Mouse (Mus musculus): ENCODE results near the gene Tmprss9. TPM values are rescaled to one million over a fixed set of nuclear protein-coding genes. Genes with fewer than 3 reads are reported as not detected.
A peak's percentile ranks its signal among the peaks of the same experiment; 100 is the strongest.

The Tmprss9 gene
- total and polyA plus RNA-seq, 3 experiments, result 0.15 to 0.25 TPM; not detected in 1

DNA sequence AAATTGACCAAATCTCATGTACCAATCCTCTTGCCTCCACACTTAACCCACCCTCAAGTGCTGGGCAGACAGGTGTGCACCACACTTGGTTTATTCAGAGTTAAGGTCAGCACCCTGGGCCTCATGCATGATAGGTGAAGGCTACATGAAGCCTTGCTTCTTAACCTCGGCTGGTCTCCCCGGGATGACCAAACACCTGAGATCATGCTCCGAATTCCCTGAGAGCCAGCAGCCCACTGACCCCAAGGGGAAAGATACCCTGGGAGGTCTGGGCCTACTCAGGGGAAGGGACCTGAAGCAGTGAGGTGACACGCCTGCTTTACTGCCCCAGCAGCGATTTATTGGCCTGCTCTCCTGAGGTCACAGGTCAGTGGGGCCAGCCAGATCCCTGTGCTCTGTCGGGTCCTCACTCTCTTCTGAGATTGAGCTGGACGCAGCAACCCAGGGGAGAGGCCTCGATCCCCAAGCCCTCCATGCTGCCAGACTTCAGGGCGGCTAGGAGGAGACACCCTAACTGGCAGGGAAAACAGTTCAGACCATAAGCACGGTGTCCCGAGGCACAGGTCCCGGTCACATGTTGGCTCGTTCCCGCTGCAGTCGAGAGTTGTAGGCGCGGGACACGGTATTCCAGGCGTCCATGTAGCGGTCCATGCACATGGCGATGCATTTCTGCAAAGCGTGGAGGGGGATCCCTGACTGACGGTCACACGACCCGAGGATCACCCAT is 28.1 kb downstream of the Tmprss9 start:
- Histone ChIP-seq H3K9ac (ENCODE audit: control insufficient read depth, low read depth, low read length, poor library complexity, severe bottlenecking) (peak overlapping the region; percentile 90), H3K79me2 (ENCODE audit: control insufficient read depth, insufficient read depth, low read length, poor library complexity) (peaks cover 17% of the 10 kb centered on the region), H3K4me1 (ENCODE audit: control insufficient read depth in 1 of 2, insufficient read depth in 2 of 2, low read length in 2 of 2) (peaks cover 0 to 8% of the 10 kb centered on the region in 2 experiments; a peak in 2 of 4 replicates), H3K9me3 (replicated peaks; ENCODE audit: insufficient read depth, low read length) (no peaks in the 10 kb centered on the region), H3K27me3 (ENCODE audit: control insufficient read depth in 1 of 2, insufficient read depth in 2 of 2, low read length in 2 of 2) (no peaks in the 10 kb centered on the region), H3K4me3 (ENCODE audit: control insufficient read depth in 1 of 2, insufficient read depth in 1 of 2, low read depth in 2 of 2, low read length in 2 of 2) (peak overlapping the region; percentile 65 to 90), H3K27ac (ENCODE audit: control insufficient read depth, low read depth, low read length) (peak overlapping the region; percentile 19; the same call in 1 of the 2 replicates), H3K36me3 (ENCODE audit: control insufficient read depth in 1 of 2, insufficient read depth in 2 of 2, low read length in 2 of 2) (peaks cover 0 to 5% of the 10 kb centered on the region in 2 experiments; a peak in 2 of 4 replicates)
- peak; percentile 59 for TF ChIP-seq MAX (IDR thresholded peaks at IDR 0.05; ENCODE audit: low read length)
- no peak for TF ChIP-seq POLR2AphosphoS2 (IDR thresholded peaks at IDR 0.05; ENCODE audit: low read length)
- TF ChIP-seq MEF2A (IDR thresholded peaks at IDR 0.05; ENCODE audit: extremely low read depth, insufficient replicate concordance, low read depth, low read length, poor library complexity, severe bottlenecking), result no peak
- peak; percentile 44; the same call in 1 of the 2 replicates for TF ChIP-seq MYC (IDR thresholded peaks at IDR 0.05; ENCODE audit: low read depth, low read length)
- no peak for DNase-seq (ENCODE audit: low read depth, low spot score)

DNA sequence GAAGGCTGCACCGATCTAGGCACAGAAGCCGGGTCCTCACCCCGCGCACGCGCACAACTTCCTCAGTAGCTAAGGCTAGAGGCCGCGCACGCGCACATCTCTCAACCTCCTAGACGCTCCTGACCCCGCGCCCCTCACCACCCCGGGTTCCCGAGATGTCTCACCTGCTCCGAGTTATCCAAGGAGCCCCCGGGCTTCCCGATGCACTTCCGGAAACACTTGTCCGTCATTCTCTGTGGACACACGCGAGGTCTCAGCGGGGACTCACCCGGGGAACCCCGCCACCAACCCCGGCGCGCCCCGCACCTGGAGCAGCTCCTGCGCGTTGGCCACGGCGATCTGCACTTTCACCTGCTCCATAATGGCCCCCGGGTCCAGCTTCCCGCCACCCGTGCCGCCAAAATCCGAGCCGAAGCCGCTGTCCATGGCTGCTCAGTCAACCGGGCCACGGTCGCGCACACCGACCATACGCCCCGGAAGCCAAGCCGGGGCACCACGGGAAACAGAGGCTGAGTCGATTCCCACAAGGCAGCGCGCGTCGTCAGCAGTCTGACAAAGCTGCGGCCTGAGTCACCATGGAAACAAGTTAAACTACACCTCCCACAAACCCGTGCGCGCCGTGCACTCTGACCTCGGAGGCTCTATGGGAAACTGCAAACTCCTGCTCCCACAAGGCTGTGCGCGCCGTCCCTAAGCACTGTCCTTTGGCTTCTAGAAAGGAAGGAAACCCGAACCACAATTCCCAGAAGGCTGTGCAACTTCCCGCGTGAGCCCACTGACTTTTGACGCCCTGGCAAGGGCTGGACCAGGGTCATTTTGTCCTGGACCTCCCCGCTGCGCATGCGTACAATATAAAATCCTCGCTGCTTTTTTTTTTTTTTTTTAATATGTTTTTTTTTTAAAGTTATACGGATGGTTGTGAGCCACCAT is 28.9 kb downstream of the Tmprss9 start, which contains the start of gene Timm13:
TSS of gene Timm13 (minus strand) at position 652 of the 930 bp plus-strand sequence.
- Histone ChIP-seq H3K4me3 (ENCODE audit: control insufficient read depth in 1 of 2, insufficient read depth in 1 of 2, low read depth in 2 of 2, low read length in 2 of 2) (peak within 1 kb of the TSS; percentile 65 to 90), H3K36me3 (ENCODE audit: control insufficient read depth in 1 of 2, insufficient read depth in 2 of 2, low read length in 2 of 2) (peaks cover 0 to 5% of the 10 kb centered on the region in 2 experiments; a peak in 2 of 4 replicates), H3K9me3 (replicated peaks; ENCODE audit: insufficient read depth, low read length) (no peaks in the 10 kb centered on the region), H3K27ac (ENCODE audit: control insufficient read depth, low read depth, low read length) (peak within 1 kb of the TSS; percentile 79), H3K27me3 (ENCODE audit: control insufficient read depth in 1 of 2, insufficient read depth in 2 of 2, low read length in 2 of 2) (no peaks in the 10 kb centered on the region), H3K79me2 (ENCODE audit: control insufficient read depth, insufficient read depth, low read length, poor library complexity) (peaks cover 17% of the 10 kb centered on the region), H3K4me1 (ENCODE audit: control insufficient read depth in 1 of 2, insufficient read depth in 2 of 2, low read length in 2 of 2) (peaks cover 0 to 8% of the 10 kb centered on the region in 2 experiments; a peak in 2 of 4 replicates), H3K9ac (ENCODE audit: control insufficient read depth, low read depth, low read length, poor library complexity, severe bottlenecking) (peak within 1 kb of the TSS; percentile 90)
- DNase-seq (ENCODE audit: low read depth, low spot score), result peak; percentile 100
- peak; percentile 95 for TF ChIP-seq SIN3A (IDR thresholded peaks at IDR 0.05; ENCODE audit: low read length)
- peak; percentile 32; the same call in 1 of the 2 replicates for TF ChIP-seq MYB (IDR thresholded peaks at IDR 0.05; ENCODE audit: low read depth, low read length)
- no peak for TF ChIP-seq GATA1 (IDR thresholded peaks at IDR 0.05; ENCODE audit: low read depth, low read length)
- no peak for TF ChIP-seq BHLHE40 (IDR thresholded peaks at IDR 0.05; ENCODE audit: borderline replicate concordance, low read depth, low read length)
- TF ChIP-seq TAL1 (IDR thresholded peaks at IDR 0.05; ENCODE audit: low read length), result no peak
- peak; percentile 87 for TF ChIP-seq MXI1 (IDR thresholded peaks at IDR 0.05; ENCODE audit: low read depth, low read length)
- TF ChIP-seq RAD21 (IDR thresholded peaks at IDR 0.05; ENCODE audit: low read depth, low read length), result no peak
- peak; percentile 88 for TF ChIP-seq ELF1 (IDR thresholded peaks at IDR 0.05; ENCODE audit: low read depth, low read length)
- TF ChIP-seq USF2 (IDR thresholded peaks at IDR 0.05; ENCODE audit: borderline replicate concordance in 1 of 2, insufficient read depth in 1 of 2, low read depth in 1 of 2, low read length in 2 of 2), result no peak
- TF ChIP-seq ZNF384 (IDR thresholded peaks at IDR 0.05; ENCODE audit: low read depth, low read length), result peak; percentile 98
- TF ChIP-seq MAX (IDR thresholded peaks at IDR 0.05; ENCODE audit: low read length), result peak; percentile 28
- TF ChIP-seq MAZ (IDR thresholded peaks at IDR 0.05; ENCODE audit: low read depth, low read length), result peak; percentile 73; the same call in 1 of the 2 replicates
- TF ChIP-seq ZKSCAN1 (IDR thresholded peaks at IDR 0.05; ENCODE audit: low read depth, low read length), result no peak
- peak; percentile 96 for TF ChIP-seq CHD2 (IDR thresholded peaks at IDR 0.05; ENCODE audit: low read length)
- no peak for TF ChIP-seq RCOR1 (IDR thresholded peaks at IDR 0.05; ENCODE audit: low read depth, low read length)
- peak; percentile 99 for TF ChIP-seq KAT2A (conservative IDR thresholded peaks at IDR 0.05; ENCODE audit: low read depth, low read length)
- TF ChIP-seq TCF12 (IDR thresholded peaks at IDR 0.05; ENCODE audit: low read depth, low read length), result peak; percentile 47; the same call in 1 of the 2 replicates
- TF ChIP-seq MEF2A (IDR thresholded peaks at IDR 0.05; ENCODE audit: extremely low read depth, insufficient replicate concordance, low read depth, low read length, poor library complexity, severe bottlenecking), result no peak
- peak; percentile 94 for TF ChIP-seq NELFE (IDR thresholded peaks at IDR 0.05; ENCODE audit: low read depth, low read length)
- TF ChIP-seq E2F4 (IDR thresholded peaks at IDR 0.05; ENCODE audit: borderline replicate concordance, low read depth, low read length), result no peak
- no peak for TF ChIP-seq ZC3H11A (IDR thresholded peaks at IDR 0.05; ENCODE audit: low read depth, low read length)
- TF ChIP-seq GABPA (IDR thresholded peaks at IDR 0.05; ENCODE audit: low read depth, low read length), result no peak
- TF ChIP-seq CTCF (IDR thresholded peaks at IDR 0.05 in 2 of 3, conservative IDR thresholded peaks at IDR 0.05 in 1 of 3; ENCODE audit: control insufficient read depth in 1 of 3, insufficient read depth in 1 of 3, low read depth in 2 of 3, low read length in 3 of 3, poor library complexity in 1 of 3, severe bottlenecking in 1 of 3), result no peak
- TF ChIP-seq TBP (IDR thresholded peaks at IDR 0.05; ENCODE audit: low read depth, low read length), result peak; percentile 49; the same call in 1 of the 2 replicates
- no peak for TF ChIP-seq UBTF (IDR thresholded peaks at IDR 0.05; ENCODE audit: borderline replicate concordance, insufficient read depth, low read depth, low read length)
